Mouse (Mus musculus): ENCODE data around the gene Tac2.
"Not testable (repeated sequence)": the region's sequence is repeated elsewhere in the genome, so short reads cannot be mapped to it uniquely, and the experiment has no call there.

Gene Tac2

DNA sequence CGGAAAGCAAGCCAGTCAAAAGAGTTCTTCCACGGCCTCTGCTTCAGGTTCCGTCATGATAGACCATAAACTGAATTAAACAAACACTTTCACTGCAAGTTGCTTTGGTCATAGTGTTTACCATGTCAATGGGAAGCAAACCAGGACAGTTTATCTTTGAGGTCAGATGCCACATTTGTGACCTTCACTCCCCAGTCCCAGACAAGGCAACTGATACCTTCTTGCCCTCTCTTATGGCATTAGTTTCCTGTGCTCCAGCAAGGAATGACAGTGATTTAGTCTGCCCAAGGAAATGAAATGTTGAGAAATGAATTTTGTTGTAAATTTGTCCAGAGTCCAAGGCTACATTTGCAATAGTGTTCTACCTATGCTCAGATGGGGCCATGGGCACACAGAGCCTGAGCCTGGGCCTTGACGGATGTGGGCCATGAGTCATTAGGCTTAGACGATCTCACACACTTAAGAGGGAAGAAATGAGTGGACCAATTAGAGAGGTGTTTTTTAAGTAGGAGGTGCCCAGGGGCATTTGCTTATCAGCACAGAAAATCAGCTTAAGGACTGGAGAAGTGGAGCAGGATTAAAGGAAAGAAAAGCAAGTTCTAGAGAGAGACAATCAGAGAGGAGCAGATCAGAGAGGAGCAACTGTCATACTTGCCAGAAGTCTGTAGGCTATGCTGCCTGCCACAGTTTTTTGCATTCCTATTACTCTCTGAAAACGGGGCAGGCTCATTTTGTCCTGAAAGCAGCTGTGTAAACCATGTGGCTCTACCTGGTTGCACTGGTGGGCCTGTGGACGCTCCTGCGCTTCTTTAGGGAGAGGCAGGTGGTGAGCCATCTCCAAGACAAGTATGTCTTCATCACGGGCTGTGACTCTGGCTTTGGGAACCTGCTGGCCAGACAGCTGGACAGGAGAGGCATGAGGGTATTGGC lies 35.2 kb downstream of the Tac2 start, which contains the start of the genes Rdh1 and Rdh16f1:
Gene Rdh1 (plus strand): TSS at position 541 of the 930 bp plus-strand sequence.
Gene Rdh16f1 (plus strand): TSS at position 607 of the 930 bp plus-strand sequence.
- no peak for DNase-seq (ENCODE audit: low spot score)

- not testable (repeated sequence) for DNase-seq (ENCODE audit: low spot score)
Observed at GRCm38 (mm10) chr10:127762926-127763325, 38.6 kb downstream of the Tac2 start.

DNA sequence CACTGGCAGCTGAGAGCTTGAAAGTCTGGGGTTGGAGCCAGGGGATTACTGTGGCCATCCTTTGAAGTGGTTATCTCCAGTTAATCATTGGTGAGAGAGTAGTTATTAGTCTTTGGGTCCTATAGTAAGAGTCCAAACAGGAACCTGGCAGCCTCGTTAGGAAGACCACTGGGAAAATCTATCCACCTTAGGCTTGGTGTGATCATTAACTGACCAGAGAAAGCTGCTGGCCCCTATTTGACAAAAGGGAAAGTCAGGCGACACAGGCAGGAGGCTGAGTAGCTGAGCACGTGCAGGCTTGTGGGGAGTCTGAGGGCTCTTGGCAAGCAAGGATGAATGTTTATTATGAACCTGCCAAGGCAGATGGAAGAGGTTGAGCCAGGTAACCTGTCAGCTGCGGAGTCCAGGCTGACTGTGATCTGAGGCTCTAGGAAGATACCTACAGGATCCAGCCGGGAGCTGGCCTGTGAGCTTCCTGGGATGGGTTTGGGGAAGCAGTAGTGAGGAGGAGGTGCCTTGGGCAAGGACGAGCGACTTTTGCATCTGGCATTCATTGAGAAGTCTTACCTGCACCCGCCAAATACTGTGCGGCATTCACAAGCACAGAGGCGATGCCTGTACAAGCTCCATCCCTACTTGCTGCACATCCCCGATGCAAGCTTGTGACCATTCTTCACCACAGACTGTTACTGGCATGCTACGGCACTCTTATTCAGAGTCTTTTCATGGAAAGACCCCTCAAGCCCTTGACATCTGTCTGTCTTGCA lies 39.8 kb downstream of the Tac2 start:
- no peak for DNase-seq (ENCODE audit: low spot score)

DNA sequence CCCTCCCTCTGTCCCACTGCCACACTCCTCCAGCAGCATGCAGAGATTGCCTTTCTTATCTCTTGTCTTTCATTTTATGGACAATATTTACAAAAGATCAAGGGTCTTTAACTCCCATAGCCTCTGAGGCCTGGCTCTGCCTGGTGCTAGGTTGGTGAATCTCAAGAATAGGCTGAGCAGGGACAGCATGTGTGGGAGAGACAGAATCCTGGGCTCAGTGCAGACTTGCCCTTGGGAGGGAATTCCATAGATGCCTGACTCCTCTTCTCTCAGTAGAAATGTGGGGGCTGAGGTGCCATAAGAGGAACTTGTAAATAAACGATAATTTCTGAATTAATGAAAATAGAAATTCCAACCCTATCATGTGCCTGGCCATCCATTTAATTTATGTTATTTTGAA lies 42.3 kb downstream of the Tac2 start:
- DNase-seq (ENCODE audit: low spot score) = no peak

- DNase-seq (ENCODE audit: low spot score) = no peak
Observed at GRCm38 (mm10) chr10:127776011-127776410, 51.7 kb downstream of the Tac2 start, which contains the start of gene Rdh9. TSS of gene Rdh9 (plus strand) at chr10:127776386.
